Mouse (Mus musculus) neural tube, embryonic 11.5 days (tissue): ENCODE measurements around the gene Angel1. TPM values are rescaled to one million over a fixed set of nuclear protein-coding genes. Genes with fewer than 3 reads are reported as not detected.
A peak's percentile ranks its signal among the peaks of the same experiment; 100 is the strongest.

Source experiments
- ATAC-seq: fragments of 200-750 bp; cut with Nextera tagmentation; 2 replicates; pipeline ENCODE4 v1.8.0; 2017; ENCODE audit warnings: moderate number of reproducible peaks, mild to moderate bottlenecking, moderate TSS enrichment, moderate library complexity; ENCODE audit not compliant: insufficient read depth, low FRiP score, low TSS enrichment
- DNase-seq: peaks from one replicate; pipeline ENCODE4 v3.0.0-alpha.2; 2015; ENCODE audit warnings: low spot score
- H3K27ac ChIP-seq: fragments of 300-500 bp; sonication (generic); 2 replicates; pipeline ENCODE4 v1.5.1; 2014; ENCODE audit warnings: low read depth, mild to moderate bottlenecking, low read length
- H3K27me3 ChIP-seq: fragments of 300-500 bp; sonication (generic); 2 replicates; pipeline ENCODE4 v1.6.1; 2014; ENCODE audit warnings: mild to moderate bottlenecking, low read length, mixed read lengths; ENCODE audit not compliant: control insufficient read depth, insufficient read depth
- H3K36me3 ChIP-seq: fragments of 300-500 bp; sonication (generic); 2 replicates; pipeline ENCODE4 v1.6.1; 2014; ENCODE audit warnings: mild to moderate bottlenecking, low read length, moderate library complexity, mixed read lengths; ENCODE audit not compliant: control insufficient read depth, insufficient read depth
- H3K4me1 ChIP-seq: fragments of 300-500 bp; sonication (generic); 2 replicates; pipeline ENCODE4 v1.6.1; 2014; ENCODE audit warnings: low read length, mixed read lengths; ENCODE audit not compliant: control insufficient read depth, insufficient read depth
- H3K4me2 ChIP-seq: fragments of 300-500 bp; sonication (generic); 2 replicates; pipeline ENCODE4 v1.6.1; 2014; ENCODE audit warnings: low read depth, mild to moderate bottlenecking, moderate library complexity
- H3K4me3 ChIP-seq: fragments of 300-500 bp; sonication (generic); 2 replicates; pipeline ENCODE4 v1.5.1; 2014; ENCODE audit warnings: low read depth, low read length
- H3K9ac ChIP-seq: fragments of 300-500 bp; sonication (generic); 2 replicates; pipeline ENCODE4 v1.6.1; 2014; ENCODE audit warnings: mild to moderate bottlenecking, low read length
- H3K9me3 ChIP-seq: fragments of 300-500 bp; sonication (generic); 2 replicates; pipeline ENCODE4 v1.6.1; 2016; ENCODE audit warnings: low read length; ENCODE audit not compliant: control insufficient read depth
- WGBS: fragments of 180-500 bp; shearing (Covaris S2); extraction: QIAGEN DNeasy Blood & Tissue Kit; methylation state at CpG from one replicate; pipeline ENCODE4 v1.1.7; 2014; 5-methylcytosine and 5-hydroxymethylcytosine counted together
- polyA plus RNA-seq: library from polyadenylated mRNA; unstranded; fragments of >200 nt; fragmentation: Nextera tagmentation; extraction: Ambion mirVana; gene quantifications from 2 replicates; pipeline ENCODE4 v1.2.1, GENCODE M21; 2014

Gene Angel1
- polyA plus RNA-seq, 1 experiment from 2014 or later, result 14.8 TPM

DNA sequence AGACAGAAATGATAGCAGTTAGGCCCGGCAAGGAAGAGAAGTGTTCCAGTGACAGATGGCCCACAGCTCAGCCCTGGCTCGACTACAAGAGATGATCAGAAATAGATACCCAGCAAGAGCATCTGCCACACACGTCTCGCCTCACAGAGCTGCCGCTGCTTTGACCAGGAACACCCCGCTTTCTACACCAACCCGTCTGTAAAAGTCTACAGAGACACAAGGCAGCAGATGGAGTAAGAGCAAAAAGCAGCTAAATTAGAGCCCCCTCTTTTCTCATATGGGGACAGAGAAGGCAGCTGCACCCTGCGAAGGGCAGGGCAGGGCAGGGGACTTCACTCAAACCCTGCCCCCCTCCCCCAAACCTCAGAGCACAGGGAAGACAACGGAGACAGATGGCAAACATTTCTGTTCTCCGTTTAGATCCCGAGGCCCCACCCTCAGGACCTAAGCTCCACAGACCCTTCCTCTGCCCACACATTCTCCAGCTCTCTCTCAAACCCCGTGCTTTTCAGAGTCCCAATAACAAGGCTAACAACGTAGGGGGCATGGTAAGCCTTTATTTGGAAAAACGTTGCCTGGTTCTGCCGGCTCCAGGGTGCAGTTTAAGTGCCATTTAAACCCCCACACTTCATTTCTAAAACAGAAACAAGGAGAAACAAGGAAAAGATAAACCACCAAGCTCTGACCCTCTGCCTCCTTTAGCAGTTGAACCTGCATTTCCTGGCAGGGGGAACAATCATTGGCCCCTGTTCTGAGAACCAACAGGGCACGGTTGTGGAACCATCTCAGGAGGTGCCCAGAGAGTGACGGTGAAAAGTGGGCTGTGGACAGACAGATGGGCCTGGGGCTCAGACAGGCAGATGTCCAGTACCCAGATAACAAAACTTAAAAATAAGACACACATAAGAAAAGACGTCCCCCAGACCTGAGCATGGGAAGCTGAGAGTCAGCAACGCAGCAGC lies 26.0 kb downstream of the Angel1 start:
- 46% methylated on average over 19 of the region's 19 CpGs for WGBS
- Histone ChIP-seq H3K27ac (peak overlapping the region; percentile 74), H3K4me1 (peaks cover 6% of the 10 kb centered on the region; the same call in 1 of the 2 replicates), H3K4me2 (no peak overlapping the region), H3K9ac (peak overlapping the region; percentile 30; the same call in 1 of the 2 replicates), H3K9me3 (no peaks in the 10 kb centered on the region), H3K27me3 (no peaks in the 10 kb centered on the region), H3K4me3 (no peak overlapping the region), H3K36me3 (no peaks in the 10 kb centered on the region)
- ATAC-seq, result peak; percentile 46; the same call in 1 of the 2 replicates
- DNase-seq, result peak; percentile 43

DNA sequence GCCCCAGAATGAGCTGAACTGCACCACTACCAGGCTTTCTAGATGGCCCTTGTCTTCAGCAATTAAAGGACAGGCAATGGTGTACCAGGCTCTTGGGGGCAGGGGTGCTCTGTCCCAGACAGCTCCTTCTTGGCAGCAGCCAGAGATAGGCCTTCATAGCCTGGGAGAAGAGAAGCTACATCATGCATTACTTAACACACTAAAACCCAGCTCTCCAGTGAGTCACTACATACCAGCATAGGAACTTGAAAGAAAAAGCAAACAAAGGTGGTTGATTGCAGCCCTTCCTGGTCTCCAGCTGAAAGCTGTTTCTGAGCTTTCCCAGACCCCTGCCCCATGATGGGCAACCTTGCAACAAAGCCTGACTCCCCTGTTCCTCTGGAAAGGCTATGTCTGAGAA lies 27.7 kb downstream of the Angel1 start:
- Histone ChIP-seq H3K9ac (no peak overlapping the region), H3K36me3 (peaks cover 5% of the 10 kb centered on the region; the same call in 1 of the 2 replicates), H3K9me3 (no peaks in the 10 kb centered on the region), H3K27me3 (no peaks in the 10 kb centered on the region), H3K4me3 (no peak overlapping the region), H3K4me1 (peaks cover 6% of the 10 kb centered on the region; the same call in 1 of the 2 replicates), H3K4me2 (0 out of 2 replicates have a peak overlapping the region, but pooled peaks have one; percentile 18), H3K27ac (no peak overlapping the region)
- DNase-seq (peak; percentile 7), ATAC-seq (no peak)

DNA sequence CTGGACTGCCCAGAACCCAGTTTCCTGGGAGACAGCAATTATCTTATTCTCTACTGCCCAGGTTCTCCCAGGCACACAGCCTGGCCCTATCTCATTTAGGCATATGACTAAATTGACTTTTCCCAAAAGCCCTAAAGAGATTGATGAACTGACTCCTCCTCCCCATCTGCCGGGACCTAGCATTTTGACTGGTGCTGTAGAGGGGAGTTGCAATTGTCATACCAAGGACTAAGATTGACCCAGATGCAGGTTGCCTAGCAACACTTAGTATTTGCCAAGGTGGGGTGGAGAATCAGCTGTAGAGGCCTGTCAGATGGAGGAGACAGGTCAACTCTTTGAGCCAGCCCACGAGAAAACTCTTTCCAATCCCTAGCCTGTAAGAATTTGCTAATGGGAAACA lies 28.3 kb downstream of the Angel1 start:
- peaks cover 5% of the 10 kb centered on the region; the same call in 1 of the 2 replicates for H3K36me3 ChIP-seq
- H3K9ac ChIP-seq, result no peak overlapping the region
- peaks cover 6% of the 10 kb centered on the region; the same call in 1 of the 2 replicates for H3K4me1 ChIP-seq
- no peaks in the 10 kb centered on the region for H3K9me3 ChIP-seq
- ATAC-seq (no peak), DNase-seq (peak; percentile 22)
- no peak overlapping the region for H3K4me3 ChIP-seq
- WGBS, result 61% methylated on average over 2 of the region's 2 CpGs
- H3K27me3 ChIP-seq, result no peaks in the 10 kb centered on the region
- no peak overlapping the region for H3K4me2 ChIP-seq
- no peak overlapping the region for H3K27ac ChIP-seq

DNA sequence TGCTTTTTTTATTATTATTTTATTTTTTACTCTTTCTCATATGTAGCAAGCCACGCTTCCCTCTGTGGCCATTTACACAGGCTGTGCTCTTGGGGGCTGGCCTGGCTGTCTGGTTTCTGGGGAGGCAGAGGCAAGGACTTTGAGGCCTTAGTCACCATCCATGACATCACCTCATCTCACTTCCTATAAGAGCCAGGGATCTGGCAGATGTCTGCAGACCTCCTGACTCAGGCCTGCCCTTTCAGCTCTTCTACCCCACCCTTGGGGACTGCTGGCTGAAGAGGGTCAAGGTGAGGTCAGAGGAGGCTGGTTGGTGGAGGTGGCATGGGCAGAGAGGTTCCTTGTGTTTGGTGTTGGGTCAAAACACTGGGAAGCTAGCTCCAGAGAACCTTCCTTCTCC lies 31.8 kb downstream of the Angel1 start:
- no peaks in the 10 kb centered on the region for H3K27me3 ChIP-seq
- H3K9ac ChIP-seq, result no peak overlapping the region
- H3K4me1 ChIP-seq, result no peaks in the 10 kb centered on the region
- no peaks in the 10 kb centered on the region for H3K9me3 ChIP-seq
- H3K27ac ChIP-seq, result no peak overlapping the region
- no peak for ATAC-seq
- H3K4me2 ChIP-seq, result no peak overlapping the region
- H3K4me3 ChIP-seq, result no peak overlapping the region
- WGBS, result 100% methylated on average over 1 of the region's 1 CpGs
- peak; percentile 7 for DNase-seq
- H3K36me3 ChIP-seq, result peaks cover 5% of the 10 kb centered on the region; the same call in 1 of the 2 replicates

DNA sequence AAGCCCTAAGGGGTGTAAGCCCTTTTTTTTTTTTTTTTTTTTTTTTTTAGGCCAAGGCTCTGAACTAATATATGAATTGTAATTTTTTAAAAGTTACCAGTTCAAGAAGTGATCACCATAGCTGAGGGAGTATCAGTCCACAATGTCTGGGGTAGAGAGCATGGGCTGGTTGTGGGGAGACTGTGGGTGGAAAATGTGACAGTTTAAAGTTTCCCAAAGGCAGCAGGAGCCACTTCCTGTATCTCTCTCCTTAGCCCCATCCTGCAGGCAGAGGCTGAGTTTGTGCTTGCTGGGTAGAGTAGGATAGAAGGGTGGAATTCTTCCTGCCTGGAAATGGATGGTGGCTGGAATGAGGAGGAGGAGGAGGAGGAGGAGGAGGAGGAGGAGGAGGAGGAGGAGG lies 32.9 kb downstream of the Angel1 start:
- Histone ChIP-seq H3K9ac (no peak overlapping the region), H3K27me3 (no peaks in the 10 kb centered on the region), H3K4me2 (no peak overlapping the region), H3K4me3 (no peak overlapping the region), H3K4me1 (no peaks in the 10 kb centered on the region), H3K27ac (no peak overlapping the region), H3K9me3 (no peaks in the 10 kb centered on the region), H3K36me3 (peaks cover 5% of the 10 kb centered on the region; the same call in 1 of the 2 replicates)
- no peak for ATAC-seq
- DNase-seq, result no peak

DNA sequence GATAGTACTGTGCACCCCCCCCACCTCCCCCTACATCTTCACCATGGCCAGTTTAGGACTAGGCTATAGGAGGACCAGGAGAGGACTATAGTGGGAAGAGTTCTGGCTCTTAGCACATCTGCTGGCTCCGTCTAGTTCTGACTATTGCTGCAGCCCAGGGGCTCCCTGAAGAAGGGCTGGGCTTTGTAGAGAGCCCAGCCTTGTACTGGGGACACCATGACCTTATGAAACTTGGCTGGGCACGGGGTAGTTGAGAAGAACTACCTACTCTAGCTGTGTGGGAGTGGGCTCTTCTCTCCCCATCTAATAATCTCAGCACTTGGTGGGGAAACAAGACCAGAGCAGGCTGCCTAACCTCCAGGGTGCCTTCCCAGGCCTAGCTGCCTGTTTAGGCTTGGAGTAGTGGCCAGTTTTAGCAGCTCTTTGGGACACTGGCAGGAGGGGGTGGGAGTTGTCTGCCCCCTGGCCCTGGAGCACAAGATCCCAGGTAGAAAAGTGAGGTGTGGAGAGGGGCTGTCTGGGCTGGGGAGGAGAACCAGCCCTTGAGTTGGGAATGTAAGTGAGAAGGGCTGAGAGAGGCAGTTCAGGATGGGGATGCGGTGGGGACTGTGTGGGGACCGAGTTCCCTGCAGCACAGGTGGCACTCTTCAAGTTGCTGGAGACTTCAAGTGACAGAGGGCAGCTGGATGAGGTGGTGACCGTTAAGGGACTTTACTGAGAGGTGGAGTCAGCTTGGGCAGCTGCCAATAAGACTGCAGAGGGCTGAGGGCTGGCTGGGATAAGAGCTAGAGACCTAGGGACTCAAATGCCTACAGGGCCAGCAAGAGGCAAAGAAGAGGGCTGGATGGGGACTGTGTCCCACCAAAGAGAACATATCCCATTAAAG lies 33.5 kb downstream of the Angel1 start:
- H3K4me2 ChIP-seq, result no peak overlapping the region
- no peaks in the 10 kb centered on the region for H3K27me3 ChIP-seq
- no peak overlapping the region for H3K4me3 ChIP-seq
- H3K9ac ChIP-seq, result no peak overlapping the region
- no peak overlapping the region for H3K27ac ChIP-seq
- 65% methylated on average over 5 of the region's 5 CpGs for WGBS
- no peak for DNase-seq
- peaks cover 5% of the 10 kb centered on the region; the same call in 1 of the 2 replicates for H3K36me3 ChIP-seq
- ATAC-seq, result no peak
- H3K9me3 ChIP-seq, result no peaks in the 10 kb centered on the region
- H3K4me1 ChIP-seq, result no peaks in the 10 kb centered on the region

DNA sequence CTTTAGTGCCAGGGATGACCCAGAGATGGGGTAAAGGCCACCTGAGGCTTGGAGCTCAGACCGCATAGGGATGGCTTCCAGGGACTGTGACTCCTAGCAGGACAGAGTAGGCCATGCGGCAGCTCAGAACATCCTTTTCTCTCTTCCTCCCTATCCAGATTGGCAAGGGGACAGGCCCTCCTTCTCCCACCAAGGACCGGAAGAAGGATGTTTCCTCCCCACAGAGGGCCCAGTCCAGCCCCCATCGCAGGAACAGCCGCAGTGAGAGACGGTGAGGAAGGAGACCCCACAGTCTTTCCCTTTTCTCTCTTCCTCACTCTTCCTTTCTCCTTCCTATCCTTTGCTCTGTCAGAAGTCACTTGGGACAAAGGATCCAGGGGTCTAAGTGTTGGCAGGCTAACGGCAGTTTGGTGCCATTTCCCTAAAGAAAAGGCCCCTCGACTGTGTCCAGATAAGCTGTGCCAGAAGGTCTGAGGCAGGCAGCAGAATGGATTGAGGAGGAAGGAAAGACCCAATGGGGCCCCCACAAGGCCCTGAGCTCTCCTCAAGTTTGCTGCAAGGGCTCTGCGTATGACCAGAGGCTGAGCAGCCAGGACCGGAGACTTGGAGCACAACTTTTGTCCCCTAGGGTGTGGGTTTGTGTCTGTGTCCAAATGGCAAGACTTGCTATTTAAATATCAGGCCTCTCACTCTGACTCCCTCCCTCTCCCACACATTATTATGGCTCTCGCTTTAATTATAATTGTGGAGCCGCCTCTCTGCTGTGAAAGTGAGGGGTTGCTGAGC lies 35.4 kb downstream of the Angel1 start:
- no peak overlapping the region for H3K27ac ChIP-seq
- no peak for DNase-seq

DNA sequence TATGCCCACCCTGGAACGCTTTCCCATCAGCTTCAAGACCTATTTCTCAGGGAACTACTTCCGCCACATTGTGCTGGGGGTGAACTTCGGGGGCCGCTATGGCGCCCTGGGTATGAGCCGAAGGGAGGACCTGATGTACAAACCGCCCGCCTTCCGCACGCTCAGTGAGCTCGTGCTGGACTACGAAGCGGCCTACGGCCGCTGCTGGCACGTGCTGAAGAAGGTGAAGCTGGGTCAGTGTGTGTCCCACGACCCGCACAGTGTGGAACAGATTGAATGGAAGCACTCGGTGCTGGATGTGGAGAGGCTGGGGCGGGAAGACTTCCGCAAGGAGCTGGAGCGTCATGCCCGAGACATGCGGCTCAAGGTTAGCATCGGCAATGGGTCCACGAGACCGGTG lies 37.3 kb downstream of the Angel1 start:
- Histone ChIP-seq H3K4me3 (no peak overlapping the region), H3K36me3 (peaks cover 4% of the 10 kb centered on the region; the same call in 1 of the 2 replicates), H3K4me1 (no peaks in the 10 kb centered on the region), H3K27me3 (no peaks in the 10 kb centered on the region), H3K27ac (no peak overlapping the region), H3K4me2 (no peak overlapping the region), H3K9me3 (no peaks in the 10 kb centered on the region), H3K9ac (no peak overlapping the region)
- WGBS, result 96% methylated on average over 27 of the region's 27 CpGs
- no peak for ATAC-seq
- DNase-seq, result no peak

More for the DNA sequence above, 35.4 kb downstream of the Angel1 start:
- 74% methylated on average over 12 of the region's 12 CpGs for WGBS
- no peaks in the 10 kb centered on the region for H3K9me3 ChIP-seq
- H3K4me3 ChIP-seq, result no peak overlapping the region
- H3K36me3 ChIP-seq, result peaks cover 10% of the 10 kb centered on the region
- H3K27me3 ChIP-seq, result no peaks in the 10 kb centered on the region
- no peaks in the 10 kb centered on the region for H3K4me1 ChIP-seq
- H3K9ac ChIP-seq, result no peak overlapping the region
- no peak overlapping the region for H3K4me2 ChIP-seq
- ATAC-seq, result no peak
